Comparison of ENCODE assay signal across 8 mouse cellular contexts in genomic region chr1:36938348-36938747, GRCm38 (mm10). TPM values are rescaled to one million over a fixed set of nuclear protein-coding genes. Genes with fewer than 3 reads are reported as not detected.
A peak's percentile ranks its signal among the peaks of the same experiment; 100 is the strongest.
DNase-seq lines count a peak whose midpoint lies in the region; ATAC-seq and TF ChIP-seq lines count a peak whose summit lies in the region.

No protein-coding gene starts in this region.

- H3K27ac ChIP-seq in embryonic facial prominence, embryonic 11.5 days (replicated peaks; ENCODE audit: low read depth, low read length) = no peak overlapping the region
- H3K27ac ChIP-seq in intestine, embryonic 15.5 days = peak overlapping the region; percentile 93; the same call in 1 of the 2 replicates
- no peak overlapping the region for H3K27ac ChIP-seq in neural tube, embryonic 14.5 days (ENCODE audit: low read depth, low read length)

- peak overlapping the region; percentile 96 for H3K4me3 ChIP-seq in lung, adult 2 months (replicated peaks; ENCODE audit: extremely low read depth, low read depth, low read length)
- H3K4me3 ChIP-seq in embryonic facial prominence, embryonic 11.5 days (ENCODE audit: low read depth, low read length) = peak overlapping the region; percentile 91
- peak overlapping the region; percentile 99 for H3K4me3 ChIP-seq in intestine, embryonic 15.5 days (replicated peaks)
- peak overlapping the region; percentile 97 for H3K4me3 ChIP-seq in neural tube, embryonic 14.5 days (ENCODE audit: low read depth, low read length)

- H3K9me3 ChIP-seq in embryonic facial prominence, embryonic 11.5 days (replicated peaks; ENCODE audit: control insufficient read depth, low read length) = no peaks in the 10 kb centered on the region
- no peaks in the 10 kb centered on the region for H3K9me3 ChIP-seq in intestine, embryonic 15.5 days
- H3K9me3 ChIP-seq in neural tube, embryonic 14.5 days (ENCODE audit: control insufficient read depth, low read length) = no peaks in the 10 kb centered on the region

- H3K4me2 ChIP-seq in embryonic facial prominence, embryonic 11.5 days (ENCODE audit: low read depth, low read length) = peak overlapping the region; percentile 68
- peak overlapping the region; percentile 67 for H3K4me2 ChIP-seq in intestine, embryonic 15.5 days (replicated peaks)
- H3K4me2 ChIP-seq in neural tube, embryonic 14.5 days (ENCODE audit: low read depth, low read length) = peak overlapping the region; percentile 82

- no peaks in the 10 kb centered on the region for H3K36me3 ChIP-seq in embryonic facial prominence, embryonic 11.5 days (replicated peaks; ENCODE audit: control insufficient read depth, insufficient read depth, low read depth, low read length)
- no peaks in the 10 kb centered on the region for H3K36me3 ChIP-seq in intestine, embryonic 15.5 days
- no peaks in the 10 kb centered on the region for H3K36me3 ChIP-seq in neural tube, embryonic 14.5 days (ENCODE audit: control insufficient read depth, insufficient read depth, low read length)

- TF ChIP-seq CTCF in lung, adult 2 months (IDR thresholded peaks at IDR 0.05; ENCODE audit: insufficient read depth, low read length) = no peak

- H3K4me1 ChIP-seq in lung, adult 2 months (ENCODE audit: control insufficient read depth, insufficient read depth, low read length) = peaks cover 10% of the 10 kb centered on the region
- no peaks in the 10 kb centered on the region for H3K4me1 ChIP-seq in embryonic facial prominence, embryonic 11.5 days (ENCODE audit: control insufficient read depth, insufficient read depth, low read length)
- H3K4me1 ChIP-seq in intestine, embryonic 15.5 days (replicated peaks) = peaks cover 11% of the 10 kb centered on the region; the same call in 1 of the 2 replicates
- H3K4me1 ChIP-seq in neural tube, embryonic 14.5 days (ENCODE audit: control insufficient read depth, insufficient read depth, low read length) = peaks cover 26% of the 10 kb centered on the region

- ATAC-seq in embryonic facial prominence, embryonic 11.5 days (replicated peaks; ENCODE audit: insufficient number of reproducible peaks, low FRiP score, low TSS enrichment, low read depth) = no peak
- no peak for ATAC-seq in intestine, embryonic 15.5 days
- ATAC-seq in neural tube, embryonic 14.5 days (ENCODE audit: low read depth) = no peak

- H3K27me3 ChIP-seq in embryonic facial prominence, embryonic 11.5 days (ENCODE audit: control insufficient read depth, insufficient read depth, low read length) = no peaks in the 10 kb centered on the region
- no peaks in the 10 kb centered on the region for H3K27me3 ChIP-seq in intestine, embryonic 15.5 days (replicated peaks)
- H3K27me3 ChIP-seq in neural tube, embryonic 14.5 days (ENCODE audit: control insufficient read depth, insufficient read depth, low read length) = no peaks in the 10 kb centered on the region

- H3K9ac ChIP-seq in embryonic facial prominence, embryonic 11.5 days (replicated peaks; ENCODE audit: low read length) = peak overlapping the region; percentile 91
- H3K9ac ChIP-seq in intestine, embryonic 15.5 days = peak overlapping the region; percentile 100
- peak overlapping the region; percentile 98 for H3K9ac ChIP-seq in neural tube, embryonic 14.5 days (replicated peaks; ENCODE audit: low read depth, low read length)

- no peak for DNase-seq in lung, adult 2 months
- no peak for DNase-seq in lung, postnatal 4 days
- DNase-seq in embryonic facial prominence, embryonic 11.5 days (ENCODE audit: low spot score) = no peak
- DNase-seq in right cerebral cortex, postnatal 14 days = no peak
- no peak for DNase-seq in thymus, postnatal 36 days
- DNase-seq in adrenal gland, postnatal 36 days = no peak

- no peak for TF ChIP-seq POLR2A in lung, adult 2 months (IDR thresholded peaks at IDR 0.05; ENCODE audit: borderline replicate concordance, extremely low read depth, low read depth, low read length)

- 3% methylated on average over 9 of the region's 9 CpGs for WGBS in lung, adult 2 months
- 5% methylated on average over 9 of the region's 9 CpGs for WGBS in embryonic facial prominence, embryonic 11.5 days
- WGBS in intestine, embryonic 15.5 days = 2% methylated on average over 9 of the region's 9 CpGs
- 3% methylated on average over 9 of the region's 9 CpGs for WGBS in neural tube, embryonic 14.5 days

RNA-seq across cellular contexts. Expression of gene Tmem131, which starts 5.1 kb away (rescaled TPM):
- 18.0 and 20.5 TPM in 2 replicates for polyA plus RNA-seq in lung, adult 2 months (2012; rRNA removed)
- polyA plus RNA-seq in embryonic facial prominence, embryonic 11.5 days (2014; fragmentation: Nextera tagmentation; extraction: Ambion mirVana) = 18.1 and 18.9 TPM in 2 replicates
- polyA plus RNA-seq in intestine, embryonic 15.5 days (2015; fragmentation: Nextera tagmentation; extraction: Ambion mirVana) = 13.3 and 13.7 TPM in 2 replicates
- polyA plus RNA-seq in neural tube, embryonic 14.5 days (2014; fragmentation: Nextera tagmentation; extraction: Ambion mirVana) = 21.8 and 22.1 TPM in 2 replicates
- total RNA-seq in adrenal gland, postnatal 36 days (2021) = 10 to 100 TPM; 40.1 to 46.7 TPM
